Mouse (Mus musculus): ENCODE measurements at regions not wholly inside any gene's neighbourhood (a gene's known extent, or its start where the extent isn't known, plus 50 kb on each side); places are given as distances from the start of the nearest gene placed in this dataset.

DNA sequence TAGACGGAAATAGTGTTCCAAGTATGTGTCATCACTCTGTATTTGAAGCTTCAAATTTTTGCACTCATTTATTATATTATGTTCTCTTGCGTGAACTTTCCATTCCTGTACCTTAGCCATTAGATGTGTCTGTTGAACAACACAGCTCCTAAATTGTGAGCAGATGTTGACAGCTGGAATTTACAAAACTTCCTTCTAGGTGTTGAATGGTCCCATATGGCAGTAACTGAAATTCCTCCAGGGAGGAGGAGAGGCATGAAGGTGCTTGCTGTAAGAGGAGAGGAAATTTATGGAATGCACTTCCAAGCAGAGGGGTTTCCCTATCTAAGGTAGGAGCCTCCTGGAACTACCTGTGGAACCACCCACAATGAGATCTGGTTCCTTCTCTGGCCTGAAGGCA is 67.2 kb upstream of the 4930452B06Rik start:
- Histone ChIP-seq H3K4me2 (ENCODE audit: low read depth) (no peak overlapping the region), H3K9ac (no peak overlapping the region), H3K27me3 (ENCODE audit: insufficient read depth, low read length) (no peaks in the 10 kb centered on the region), H3K27ac (ENCODE audit: low read depth, low read length) (no peak overlapping the region), H3K4me1 (ENCODE audit: insufficient read depth) (no peaks in the 10 kb centered on the region), H3K4me3 (ENCODE audit: low read depth, low read length) (no peak overlapping the region), H3K36me3 (ENCODE audit: insufficient read depth) (no peaks in the 10 kb centered on the region), H3K9me3 (ENCODE audit: low read length) (no peaks in the 10 kb centered on the region)
- WGBS: 83% methylated on average over 2 of the region's 2 CpGs
- ATAC-seq (no peak), DNase-seq (no peak)
- no peak for TF ChIP-seq CTCF (IDR thresholded peaks at IDR 0.05; ENCODE audit: low read depth)

DNA sequence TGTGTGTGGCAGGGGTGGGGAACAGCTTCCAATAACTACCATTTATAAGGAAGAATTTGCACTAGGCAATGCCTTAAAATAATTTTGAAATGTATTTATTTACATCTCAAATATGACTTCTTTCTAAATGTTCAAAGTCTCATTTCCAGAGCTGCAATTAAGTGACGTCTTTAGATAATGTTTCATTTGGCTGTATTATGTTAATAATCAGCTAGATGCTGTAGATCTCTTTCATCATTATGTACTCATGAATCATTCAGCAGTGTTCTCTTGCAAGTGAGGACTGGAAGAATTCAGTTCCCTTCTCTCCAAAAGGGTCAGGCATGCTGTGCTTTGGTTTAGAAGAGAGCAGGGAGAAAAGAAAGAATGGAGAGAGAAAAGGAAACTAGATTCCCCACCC is 61.3 kb upstream of the 4930452B06Rik start:
- WGBS: 21% methylated on average over 1 of the region's 1 CpGs
- TF ChIP-seq CTCF (IDR thresholded peaks at IDR 0.05; ENCODE audit: low read depth): no peak

More for the DNA sequence above, 61.3 kb upstream of the 4930452B06Rik start:
- Histone ChIP-seq H3K27ac (ENCODE audit: low read depth, low read length) (no peak overlapping the region), H3K4me2 (ENCODE audit: low read depth) (no peak overlapping the region), H3K27me3 (ENCODE audit: insufficient read depth, low read length) (no peaks in the 10 kb centered on the region), H3K9ac (no peak overlapping the region), H3K4me3 (ENCODE audit: low read depth, low read length) (no peak overlapping the region), H3K4me1 (ENCODE audit: insufficient read depth) (no peaks in the 10 kb centered on the region), H3K9me3 (ENCODE audit: low read length) (no peaks in the 10 kb centered on the region), H3K36me3 (ENCODE audit: insufficient read depth) (no peaks in the 10 kb centered on the region)
- ATAC-seq (no peak), DNase-seq (no peak)
